Mouse (Mus musculus): ENCODE measurements at regions not wholly inside any gene's neighbourhood (a gene's known extent, or its start where the extent isn't known, plus 50 kb on each side); places are given as distances from the start of the nearest gene placed in this dataset.

GRCm38 (mm10) chr14:105632335-105632734 lies 264.3 kb downstream of the Spry2 start:
- no peak for DNase-seq (ENCODE audit: low read depth, low spot score)

GRCm38 (mm10) chr14:105631681-105632031 lies 265.0 kb downstream of the Spry2 start:
- DNase-seq (ENCODE audit: low read depth, low spot score), result no peak

GRCm38 (mm10) chr14:105630867-105631680 lies 265.5 kb downstream of the Spry2 start:
- no peak for DNase-seq (ENCODE audit: low read depth, low spot score)

- DNase-seq (ENCODE audit: low read depth, low spot score), result no peak
Measured at GRCm38 (mm10) chr14:105630444-105630843, 266.2 kb downstream of the Spry2 start.

- no peak for DNase-seq (ENCODE audit: low read depth, low spot score)
Measured at GRCm38 (mm10) chr14:105628673-105629072, 267.9 kb downstream of the Spry2 start.

DNA sequence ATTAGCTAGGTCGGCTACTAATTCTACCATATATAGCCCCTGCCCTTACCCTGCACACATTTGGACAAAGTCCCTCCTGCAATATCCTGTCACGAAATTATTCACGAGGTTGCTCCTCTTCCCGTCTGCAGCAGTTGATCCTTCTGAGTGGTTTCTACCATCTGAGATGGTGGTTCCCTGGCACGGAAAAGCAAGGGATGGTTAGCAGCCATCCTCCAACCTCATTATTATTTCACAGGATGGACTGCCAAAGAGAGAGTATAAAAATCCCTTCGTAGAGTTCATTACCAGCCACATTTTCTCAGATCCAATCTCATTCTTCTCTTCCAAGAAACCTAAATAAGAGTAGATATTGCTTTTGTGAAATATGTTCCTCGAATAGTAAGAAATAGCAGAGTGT lies 272.2 kb downstream of the Spry2 start:
- no peak for DNase-seq (ENCODE audit: low read depth, low spot score)

DNA sequence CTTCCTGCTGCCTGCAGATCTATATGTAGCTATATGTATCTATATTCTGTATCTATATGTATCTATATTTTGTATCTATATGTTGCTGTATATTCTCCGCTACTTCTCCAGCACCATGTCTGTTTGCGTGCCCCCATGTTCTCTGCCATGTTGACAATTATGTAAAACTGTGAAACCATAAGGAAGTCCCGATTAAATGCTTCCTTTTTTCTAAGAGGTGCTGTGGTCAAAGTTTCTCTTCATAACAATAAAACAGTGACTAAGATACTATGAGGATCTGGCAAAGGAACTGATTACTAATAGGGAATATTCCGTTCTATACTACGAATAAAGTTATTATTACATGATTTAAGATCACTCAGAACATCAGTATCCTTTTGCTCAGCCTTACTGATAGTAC lies 274.5 kb downstream of the Spry2 start:
- no peak for DNase-seq (ENCODE audit: low read depth, low spot score)

DNA sequence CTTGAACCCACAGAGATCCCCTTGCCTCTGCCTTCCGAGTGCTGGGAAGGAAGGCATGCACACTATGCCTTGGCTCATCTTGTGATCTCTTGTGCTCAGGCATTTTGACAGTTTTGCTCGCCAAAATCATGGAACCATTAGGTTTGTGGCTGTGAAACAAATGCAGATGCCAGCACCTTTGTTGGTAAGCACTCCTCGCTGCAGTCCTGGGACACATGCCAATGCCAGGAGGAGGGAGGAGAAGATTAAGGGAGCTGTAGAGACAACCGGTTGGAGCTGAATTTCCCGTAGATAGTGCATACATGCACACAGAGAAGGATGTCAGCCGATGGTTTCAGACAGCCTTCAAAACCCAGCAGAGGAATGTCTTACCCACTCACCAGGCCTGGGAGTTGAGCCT lies 275.5 kb downstream of the Spry2 start:
- DNase-seq (ENCODE audit: low read depth, low spot score), result no peak

DNA sequence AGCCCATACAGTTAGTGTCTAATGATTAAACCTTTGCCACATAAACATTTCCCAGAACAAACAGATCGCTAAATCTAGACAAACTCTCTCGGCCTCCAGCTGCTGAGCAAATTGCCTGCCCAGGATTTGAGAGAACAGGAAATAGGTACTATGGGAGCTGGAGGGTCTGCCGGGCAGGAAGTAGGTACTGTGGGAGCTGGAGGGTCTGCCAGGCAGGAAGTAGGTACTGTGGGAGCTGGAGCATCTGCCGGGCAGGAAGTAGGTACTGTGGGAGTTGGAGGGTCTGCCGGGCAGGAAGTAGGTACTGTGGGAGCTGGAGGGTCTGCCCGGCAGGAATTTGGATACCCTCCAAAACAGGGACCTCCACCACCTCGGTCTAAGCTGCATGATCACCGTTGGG lies 277.2 kb downstream of the Spry2 start:
- no peak for DNase-seq (ENCODE audit: low read depth, low spot score)

GRCm38 (mm10) chr14:105615766-105616165 lies 280.9 kb downstream of the Spry2 start:
- DNase-seq (ENCODE audit: low read depth, low spot score), result no peak

GRCm38 (mm10) chr14:105612794-105613193 lies 283.8 kb downstream of the Spry2 start:
- DNase-seq (ENCODE audit: low read depth, low spot score), result no peak

DNA sequence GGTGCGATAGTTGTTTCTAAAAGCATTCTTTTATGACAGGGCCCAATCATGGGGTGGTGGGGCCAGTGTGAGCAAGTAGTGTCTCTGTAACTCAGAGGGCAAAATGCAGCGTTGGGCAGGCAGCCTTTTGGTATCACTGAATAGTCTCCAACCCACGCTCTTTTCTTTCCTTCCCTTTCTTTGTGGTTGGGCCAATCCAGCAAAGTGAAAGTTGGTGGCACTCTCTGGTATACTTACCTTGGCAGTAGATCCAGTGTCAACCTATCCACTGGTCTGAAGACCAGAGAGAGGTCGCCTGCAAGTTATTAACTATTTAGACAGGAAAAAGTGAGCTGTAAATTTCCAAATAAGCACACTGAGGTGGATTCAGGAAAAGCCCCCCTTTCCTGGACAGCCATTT lies 287.8 kb downstream of the Spry2 start:
- DNase-seq (ENCODE audit: low read depth, low spot score), result no peak

DNA sequence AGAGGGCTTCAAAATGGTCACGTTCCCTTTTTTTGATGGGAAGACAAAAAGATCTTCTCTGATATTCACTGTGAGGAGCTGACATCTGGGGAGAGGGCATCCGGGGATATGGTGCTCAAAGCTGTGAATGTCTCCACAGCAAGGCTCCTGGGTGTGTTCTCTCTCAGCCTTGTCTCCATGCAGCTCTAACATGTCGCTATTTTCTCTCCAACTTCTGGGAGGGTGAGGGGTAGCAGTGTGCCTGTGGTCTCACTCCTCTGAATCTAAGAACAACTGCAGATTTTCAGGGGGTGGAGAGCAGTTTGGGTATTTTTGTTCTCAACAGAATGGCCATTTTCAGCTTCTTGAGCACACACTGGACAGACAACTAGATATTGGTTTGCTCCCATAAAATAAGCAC lies 290.1 kb downstream of the Spry2 start:
- no peak for DNase-seq (ENCODE audit: low read depth, low spot score)

DNA sequence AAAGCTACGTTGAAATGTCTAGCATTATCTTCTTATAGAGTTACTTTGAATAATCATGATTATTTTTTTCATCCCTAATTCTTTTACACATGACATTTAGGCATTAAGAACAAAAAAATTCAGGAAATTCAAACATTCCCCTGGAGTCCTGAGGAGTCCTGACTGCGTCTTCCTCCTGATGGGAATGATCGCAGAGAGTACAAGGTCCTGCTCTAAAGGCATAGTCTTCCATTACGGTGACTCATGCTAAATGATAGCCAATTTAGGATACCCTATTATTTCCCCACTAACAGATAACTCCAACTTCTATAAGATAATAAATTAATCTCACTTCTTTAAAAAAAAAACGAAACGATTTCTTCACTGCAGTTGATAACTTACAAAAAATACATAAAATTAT lies 292.2 kb downstream of the Spry2 start:
- no peak for DNase-seq (ENCODE audit: low read depth, low spot score)

GRCm38 (mm10) chr14:105603047-105603461 lies 293.6 kb downstream of the Spry2 start:
- no peak for DNase-seq (ENCODE audit: low read depth, low spot score)

GRCm38 (mm10) chr14:105599550-105600453 lies 296.8 kb downstream of the Spry2 start:
- no peak for DNase-seq (ENCODE audit: low read depth, low spot score)

- DNase-seq (ENCODE audit: low read depth, low spot score), result no peak
Measured at GRCm38 (mm10) chr14:105589751-105590150, 306.9 kb downstream of the Spry2 start.

GRCm38 (mm10) chr14:105589261-105589660 lies 307.4 kb downstream of the Spry2 start:
- DNase-seq (ENCODE audit: low read depth, low spot score), result no peak

DNA sequence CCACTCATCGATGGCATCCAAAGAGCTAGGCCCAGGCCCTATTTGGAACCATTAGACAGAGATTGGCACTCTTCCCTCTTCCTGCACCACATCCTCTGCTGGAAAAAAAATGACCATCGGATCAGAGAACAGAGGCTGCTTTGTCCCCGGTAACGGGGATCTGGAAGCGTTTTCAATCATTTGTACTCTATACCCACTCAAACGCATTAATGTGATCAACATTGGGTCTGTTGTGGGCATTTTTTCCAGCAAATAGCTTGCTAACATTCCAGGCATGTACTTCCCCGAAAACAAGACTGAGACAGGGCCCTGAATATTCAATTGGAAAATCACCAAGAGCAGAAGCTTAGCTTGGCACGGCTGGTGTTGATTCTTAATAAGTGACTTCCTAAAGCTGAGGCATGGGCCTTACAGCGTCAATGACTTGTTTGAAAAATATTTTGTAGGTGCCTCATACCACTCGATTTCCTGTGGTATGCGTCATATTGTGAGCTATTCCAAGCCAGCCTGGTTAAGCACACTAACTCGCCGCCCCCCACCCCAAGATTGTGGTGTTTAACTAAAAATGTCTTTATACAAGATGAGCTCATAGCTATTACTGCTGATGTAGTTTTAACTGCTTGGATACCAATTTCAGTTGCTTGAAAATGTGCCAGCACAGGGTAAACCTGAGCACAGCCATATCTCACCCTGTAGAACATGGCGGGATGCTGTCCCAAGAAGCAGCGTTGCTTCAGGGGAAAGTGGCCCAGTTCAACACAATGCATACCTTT lies 308.0 kb downstream of the Spry2 start:
- no peak for DNase-seq (ENCODE audit: low read depth, low spot score)

DNA sequence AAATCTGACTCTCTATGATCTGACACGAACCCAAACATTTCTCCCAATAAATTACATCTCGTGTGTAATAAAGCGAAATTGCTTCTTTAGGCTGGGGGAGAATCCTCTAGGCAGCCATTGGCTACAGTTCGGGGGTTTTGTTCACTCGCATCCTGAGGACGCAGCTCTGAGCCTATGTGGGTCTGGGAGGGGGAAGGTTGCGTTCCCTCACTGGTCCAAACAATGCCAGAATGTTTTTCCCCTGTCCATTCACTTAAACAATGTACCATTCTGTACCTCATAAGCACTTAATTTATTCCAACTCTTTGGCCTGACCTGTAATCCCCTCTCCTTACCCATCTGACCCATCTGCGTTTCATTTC lies 308.6 kb downstream of the Spry2 start:
- no peak for DNase-seq (ENCODE audit: low read depth, low spot score)

GRCm38 (mm10) chr14:105584632-105585031 lies 312.0 kb downstream of the Spry2 start:
- DNase-seq (ENCODE audit: low read depth, low spot score), result no peak

DNA sequence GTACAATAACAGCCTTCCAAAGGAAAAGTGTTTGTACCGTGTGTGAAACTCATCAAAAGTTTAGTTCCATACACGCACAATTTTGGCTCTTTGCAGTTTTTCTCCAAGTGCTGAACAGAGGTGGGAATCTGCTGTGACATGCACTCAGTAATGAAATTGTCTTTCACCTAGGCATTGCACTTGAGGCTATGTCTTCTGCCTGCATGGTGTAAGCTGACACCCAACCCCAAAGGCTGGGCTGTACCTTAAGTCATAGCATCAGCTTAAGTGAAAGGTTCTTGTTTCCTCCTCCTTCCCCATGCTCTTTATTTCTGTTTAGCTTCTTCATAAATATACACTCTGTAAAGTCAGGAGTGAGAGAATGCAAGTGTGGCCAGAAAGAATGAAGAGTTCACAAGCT lies 313.1 kb downstream of the Spry2 start:
- DNase-seq (ENCODE audit: low read depth, low spot score), result no peak

All from retina, postnatal 7 days (tissue).